Mouse (Mus musculus) heart, adult 2 months (tissue): ENCODE data around the gene Stat4.

Experiments
- CTCF ChIP-seq: fragments of 200-600 bp; IDR thresholded peaks from 2 replicates; pipeline ENCODE4 v1.8.1; 2022; ENCODE audit warnings: antibody characterized with exemption, mild to moderate bottlenecking, moderate library complexity
- POLR2A ChIP-seq: fragments of 200-500 bp; IDR thresholded peaks from 2 replicates; pipeline ENCODE4 v1.6.1; 2011; ENCODE audit warnings: mild to moderate bottlenecking, low read depth, low read length, control low read depth; ENCODE audit not compliant: insufficient read depth

DNA sequence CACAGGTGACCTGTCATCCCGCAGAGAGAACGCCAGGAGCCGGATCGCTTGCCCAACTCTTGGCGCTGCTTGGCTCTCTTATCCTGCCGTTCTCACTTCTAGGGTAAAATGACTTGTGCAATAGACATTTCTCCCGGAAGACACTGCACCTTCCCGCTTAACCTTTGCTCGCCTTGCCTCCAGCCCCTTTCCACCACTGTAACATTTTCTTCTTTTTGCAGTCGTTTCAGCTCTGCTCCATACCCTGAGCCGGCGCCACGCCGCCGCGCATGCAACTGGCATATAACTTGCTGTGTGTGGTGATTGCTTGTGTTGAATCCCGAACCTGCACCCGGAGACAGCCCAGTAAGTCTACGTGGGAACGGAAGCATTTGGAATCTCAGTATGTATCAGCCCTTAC lies 132.7 kb downstream of the Stat4 start:
- TF ChIP-seq POLR2A (no peak), CTCF (no peak)
